Mouse (Mus musculus) ovary, adult 18-20 months (tissue): ENCODE results near the gene Gm15097.
"Not testable (repeated sequence)": the region's sequence is repeated elsewhere in the genome, so short reads cannot be mapped to it uniquely, and the experiment has no call there.

Source experiments
- DNase-seq: peaks from one replicate; pipeline ENCODE4 v3.0.0; 2022; ENCODE audit warnings: low spot score, mixed read lengths

Gene Gm15097

GRCm38 (mm10) chrX:149784173-149784572 lies at the start of gene Gm15097:
Gene Gm15097 (plus strand): TSS chrX:149784473.
- not testable (repeated sequence) for DNase-seq

DNA sequence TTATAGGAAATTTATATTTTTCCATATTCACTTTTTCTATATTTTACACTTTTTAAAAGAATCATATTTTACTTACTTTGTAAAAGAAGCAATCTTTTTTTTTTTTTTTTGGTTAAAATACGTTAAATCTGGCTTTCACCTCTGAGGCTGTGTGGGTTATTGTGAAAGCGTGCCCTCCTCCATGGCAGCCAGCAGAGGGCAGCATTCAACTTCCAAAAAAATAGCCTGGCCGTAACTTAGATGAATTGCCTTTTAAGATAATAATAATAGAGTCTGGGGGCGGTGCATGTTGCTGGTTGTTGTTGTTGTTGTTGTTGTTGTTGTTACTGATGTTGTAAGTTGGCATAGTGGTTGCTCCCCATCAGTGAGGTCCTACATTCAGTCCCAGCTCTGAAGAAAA lies 21.4 kb upstream of the Gm15097 start:
- DNase-seq = peak; percentile 3

DNA sequence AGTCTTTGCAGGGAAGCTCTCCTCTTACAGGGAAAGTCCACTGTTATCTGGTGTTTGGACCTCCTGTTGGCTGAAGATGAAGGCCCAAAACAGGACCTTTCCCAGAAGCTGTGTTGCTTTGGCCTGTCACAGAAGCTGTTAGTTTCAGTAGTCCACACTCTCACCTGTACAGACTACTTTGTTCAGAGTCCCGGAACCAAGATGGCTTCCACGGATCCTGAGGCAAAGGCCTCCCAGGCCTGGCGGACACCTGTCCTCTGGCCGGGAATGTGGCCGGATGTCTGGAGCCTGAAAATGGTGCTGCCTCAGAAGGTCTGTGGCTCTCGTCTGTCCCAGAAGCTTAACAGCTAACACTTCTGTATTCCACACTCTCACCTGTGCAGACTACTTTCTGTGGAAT lies 26.9 kb downstream of the Gm15097 start:
- DNase-seq = not testable (repeated sequence)
